Mouse (Mus musculus): ENCODE measurements around the gene Acsl3.

DNA sequence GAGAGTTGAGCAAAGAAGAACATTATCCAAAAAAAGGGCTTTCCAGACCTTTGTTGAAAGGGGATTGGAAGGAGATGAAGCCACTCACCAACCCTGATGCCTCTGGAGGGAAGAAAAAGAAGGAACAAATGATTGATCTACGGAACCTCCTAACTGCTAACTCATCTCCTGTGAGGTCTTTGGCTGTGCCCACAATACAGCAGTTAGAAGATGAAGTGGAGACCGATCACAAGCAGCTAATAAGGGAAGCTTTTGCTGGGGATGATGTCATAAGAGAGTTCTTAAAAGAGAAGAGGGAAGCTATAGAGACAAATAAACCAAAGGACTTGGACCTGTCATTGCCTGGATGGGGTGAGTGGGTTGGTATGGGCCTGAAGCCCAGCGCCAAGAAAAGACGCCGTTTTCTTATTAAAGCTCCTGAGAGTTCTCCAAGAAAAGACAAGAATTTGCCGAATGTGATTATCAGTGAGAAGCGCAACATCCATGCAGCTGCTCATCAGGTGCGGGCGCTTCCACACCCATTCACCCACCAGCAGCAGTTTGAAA lies 8.4 kb downstream of the Acsl3 start:
- TF ChIP-seq POLR2A (IDR thresholded peaks at IDR 0.05; ENCODE audit: borderline replicate concordance, extremely low read depth, insufficient read depth, insufficient read length, poor library complexity, severe bottlenecking) (no peak), CTCF (IDR thresholded peaks at IDR 0.05; ENCODE audit: borderline replicate concordance, extremely low read depth, insufficient read depth, insufficient read length) (no peak)
